Mouse (Mus musculus) forebrain, embryonic 14.5 days (tissue): ENCODE results near the gene Rab40c. TPM values are rescaled to one million over a fixed set of nuclear protein-coding genes. Genes with fewer than 3 reads are reported as not detected.

Experiments
- ATAC-seq: fragments of 200-750 bp; cut with Nextera tagmentation; 2 replicates; pipeline ENCODE4 v1.8.0; 2017; ENCODE audit warnings: mild to moderate bottlenecking, moderate library complexity
- DNase-seq: peaks from one replicate; pipeline ENCODE4 v3.0.0-alpha.2; 2015; ENCODE audit warnings: low spot score
- H3K27ac ChIP-seq: fragments of 300-500 bp; sonication (generic); 2 replicates; pipeline ENCODE4 v1.5.1; 2014; ENCODE audit warnings: low read depth, mild to moderate bottlenecking, control low read depth, low read length, moderate library complexity
- H3K27me3 ChIP-seq: fragments of 300-500 bp; sonication (generic); replicated peaks from 2 replicates; pipeline ENCODE4 v1.6.1; 2014; ENCODE audit warnings: low read length, control low read depth, mixed read lengths; ENCODE audit not compliant: control insufficient read depth, insufficient read depth
- H3K36me3 ChIP-seq: fragments of 300-500 bp; sonication (generic); 2 replicates; pipeline ENCODE4 v1.6.1; 2014; ENCODE audit warnings: low read length, control low read depth; ENCODE audit not compliant: control insufficient read depth, insufficient read depth
- H3K4me1 ChIP-seq: fragments of 300-500 bp; sonication (generic); 2 replicates; pipeline ENCODE4 v1.6.1; 2014; ENCODE audit warnings: antibody characterized with exemption, low read length, control low read depth; ENCODE audit not compliant: control insufficient read depth, insufficient read depth
- H3K4me2 ChIP-seq: fragments of 300-500 bp; sonication (generic); 2 replicates; pipeline ENCODE4 v1.6.1; 2014; ENCODE audit warnings: mild to moderate bottlenecking, control low read depth, low read length
- H3K4me3 ChIP-seq: fragments of 300-500 bp; sonication (generic); 2 replicates; pipeline ENCODE4 v1.5.1; 2014; ENCODE audit warnings: low read depth, low read length, control low read depth
- H3K9ac ChIP-seq: fragments of 300-500 bp; sonication (generic); 2 replicates; pipeline ENCODE4 v1.6.1; 2014; ENCODE audit warnings: mild to moderate bottlenecking, low read length, control low read depth, moderate library complexity
- H3K9me3 ChIP-seq: fragments of 300-500 bp; sonication (generic); replicated peaks from 2 replicates; pipeline ENCODE4 v1.6.1; 2016; ENCODE audit warnings: low read length, control low read depth, mixed read lengths; ENCODE audit not compliant: control insufficient read depth
- WGBS: fragments of 180-500 bp; shearing (Covaris S2); extraction: QIAGEN DNeasy Blood & Tissue Kit; methylation state at CpG from one replicate; pipeline ENCODE4 v1.1.7; 2014; 5-methylcytosine and 5-hydroxymethylcytosine counted together
- polyA plus RNA-seq: library from polyadenylated mRNA; unstranded; fragments of >200 nt; fragmentation: Nextera tagmentation; extraction: Ambion mirVana; gene quantifications from 2 replicates; pipeline ENCODE4 v1.2.1, GENCODE M21; 2014

Rab40c gene
- polyA plus RNA-seq, 1 experiment from 2014 or later: 31.6 TPM

GRCm38 (mm10) chr17:25880913-25881641 lies 38.5 kb downstream of the Rab40c start:
- peak overlapping the region; percentile 29 for H3K9ac ChIP-seq
- DNase-seq (no peak), ATAC-seq (no peak)
- peaks cover 6% of the 10 kb centered on the region for H3K4me1 ChIP-seq
- H3K9me3 ChIP-seq: no peaks in the 10 kb centered on the region
- 6% methylated on average over 5 of the region's 5 CpGs for WGBS
- no peak overlapping the region for H3K4me3 ChIP-seq
- peak overlapping the region; percentile 33; the same call in 1 of the 2 replicates for H3K27ac ChIP-seq
- H3K27me3 ChIP-seq: no peaks in the 10 kb centered on the region
- H3K36me3 ChIP-seq: peaks cover 45% of the 10 kb centered on the region
- H3K4me2 ChIP-seq: no peak overlapping the region

- ATAC-seq: no peak
- Histone ChIP-seq H3K27ac (peak within 1 kb of the TSS; percentile 33; the same call in 1 of the 2 replicates), H3K9me3 (no peaks in the 10 kb centered on the region), H3K4me3 (no peak within 1 kb of the TSS), H3K4me1 (peaks cover 7% of the 10 kb centered on the region), H3K36me3 (peaks cover 45% of the 10 kb centered on the region), H3K9ac (peak within 1 kb of the TSS; percentile 29), H3K27me3 (no peaks in the 10 kb centered on the region), H3K4me2 (no peak within 1 kb of the TSS)
- 28% methylated on average over 5 of the region's 5 CpGs for WGBS
- DNase-seq: no peak
Measured at GRCm38 (mm10) chr17:25880196-25880910, 39.2 kb downstream of the Rab40c start, which contains the start of gene Wfikkn1. Gene Wfikkn1, minus strand, starts transcription at chr17:25880858.

- Histone ChIP-seq H3K27me3 (no peaks in the 10 kb centered on the region), H3K4me1 (peaks cover 7% of the 10 kb centered on the region), H3K9me3 (no peaks in the 10 kb centered on the region), H3K4me2 (no peak overlapping the region), H3K36me3 (peaks cover 45% of the 10 kb centered on the region), H3K9ac (no peak overlapping the region), H3K27ac (no peak overlapping the region), H3K4me3 (no peak overlapping the region)
- 78% methylated on average over 8 of the region's 8 CpGs for WGBS
- no peak for ATAC-seq
- DNase-seq: no peak
Measured at GRCm38 (mm10) chr17:25879750-25880149, 39.8 kb downstream of the Rab40c start.

- H3K27ac ChIP-seq: no peak overlapping the region
- DNase-seq (no peak), ATAC-seq (no peak)
- no peak overlapping the region for H3K4me3 ChIP-seq
- peaks cover 40% of the 10 kb centered on the region for H3K36me3 ChIP-seq
- H3K9ac ChIP-seq: no peak overlapping the region
- no peak overlapping the region for H3K4me2 ChIP-seq
- H3K27me3 ChIP-seq: no peaks in the 10 kb centered on the region
- H3K4me1 ChIP-seq: peaks cover 8% of the 10 kb centered on the region
- 50% methylated on average over 4 of the region's 4 CpGs for WGBS
- no peaks in the 10 kb centered on the region for H3K9me3 ChIP-seq
Measured at GRCm38 (mm10) chr17:25879261-25879660, 40.3 kb downstream of the Rab40c start.

- 87% methylated on average over 19 of the region's 19 CpGs for WGBS
Measured at GRCm38 (mm10) chr17:25878611-25879180, 40.8 kb downstream of the Rab40c start.

GRCm38 (mm10) chr17:25877741-25878610 lies 41.6 kb downstream of the Rab40c start:
- H3K27ac ChIP-seq: no peak overlapping the region
- WGBS: 92% methylated on average over 32 of the region's 32 CpGs
- H3K27me3 ChIP-seq: no peaks in the 10 kb centered on the region
- no peak overlapping the region for H3K4me2 ChIP-seq
- no peak overlapping the region for H3K4me3 ChIP-seq
- H3K4me1 ChIP-seq: peaks cover 13% of the 10 kb centered on the region
- no peak for ATAC-seq
- no peak for DNase-seq
- no peaks in the 10 kb centered on the region for H3K9me3 ChIP-seq
- H3K9ac ChIP-seq: no peak overlapping the region
- H3K36me3 ChIP-seq: peaks cover 28% of the 10 kb centered on the region

More at GRCm38 (mm10) chr17:25878611-25879180, 40.8 kb downstream of the Rab40c start:
- no peak overlapping the region for H3K4me3 ChIP-seq
- no peak overlapping the region for H3K27ac ChIP-seq
- H3K27me3 ChIP-seq: no peaks in the 10 kb centered on the region
- no peaks in the 10 kb centered on the region for H3K9me3 ChIP-seq
- no peak overlapping the region for H3K4me2 ChIP-seq
- ATAC-seq: no peak
- peaks cover 35% of the 10 kb centered on the region for H3K36me3 ChIP-seq
- no peak overlapping the region for H3K9ac ChIP-seq
- no peak for DNase-seq
- peaks cover 13% of the 10 kb centered on the region for H3K4me1 ChIP-seq

- no peaks in the 10 kb centered on the region for H3K27me3 ChIP-seq
- no peak overlapping the region for H3K9ac ChIP-seq
- no peak overlapping the region for H3K4me3 ChIP-seq
- H3K4me2 ChIP-seq: no peak overlapping the region
- peaks cover 18% of the 10 kb centered on the region for H3K36me3 ChIP-seq
- H3K27ac ChIP-seq: no peak overlapping the region
- H3K4me1 ChIP-seq: peaks cover 13% of the 10 kb centered on the region
- DNase-seq (no peak), ATAC-seq (no peak)
- 99% methylated on average over 3 of the region's 3 CpGs for whole genome bisulfite sequencing
- H3K9me3 ChIP-seq: no peaks in the 10 kb centered on the region
Measured at GRCm38 (mm10) chr17:25877025-25877424, 42.5 kb downstream of the Rab40c start.

GRCm38 (mm10) chr17:25876347-25876915 lies 43.1 kb downstream of the Rab40c start:
- ATAC-seq (no peak), DNase-seq (no peak)
- Histone ChIP-seq H3K9ac (peak overlapping the region; percentile 80), H3K9me3 (no peaks in the 10 kb centered on the region), H3K27me3 (no peaks in the 10 kb centered on the region), H3K4me3 (peak overlapping the region; percentile 77), H3K27ac (no peak overlapping the region), H3K4me1 (peaks cover 13% of the 10 kb centered on the region), H3K36me3 (peaks cover 17% of the 10 kb centered on the region), H3K4me2 (peak overlapping the region; percentile 88)
- WGBS: 69% methylated on average over 10 of the region's 10 CpGs
